Mouse (Mus musculus) stomach, embryonic 15.5 days (tissue): ENCODE data around the gene Nlrx1. TPM values are rescaled to one million over a fixed set of nuclear protein-coding genes. Genes with fewer than 3 reads are reported as not detected.
"Not testable (repeated sequence)": the region's sequence is repeated elsewhere in the genome, so short reads cannot be mapped to it uniquely, and the experiment has no call there.

Source experiments
- ATAC-seq: fragments of 200-750 bp; cut with Nextera tagmentation; 2 replicates; pipeline ENCODE4 v1.8.0; 2017; ENCODE audit warnings: low read depth, moderate number of reproducible peaks, moderate TSS enrichment; ENCODE audit not compliant: insufficient read depth, low FRiP score
- H3K27ac ChIP-seq: fragments of 300-500 bp; sonication (generic); 2 replicates; pipeline ENCODE4 v1.5.1; 2015; ENCODE audit warnings: mild to moderate bottlenecking, inconsistent platforms
- H3K27me3 ChIP-seq: fragments of 300-500 bp; sonication (generic); replicated peaks from 2 replicates; pipeline ENCODE4 v1.6.1; 2015; ENCODE audit warnings: inconsistent platforms
- H3K36me3 ChIP-seq: fragments of 300-500 bp; sonication (generic); 2 replicates; pipeline ENCODE4 v1.6.1; 2015; ENCODE audit warnings: inconsistent platforms
- H3K4me1 ChIP-seq: fragments of 300-500 bp; sonication (generic); 2 replicates; pipeline ENCODE4 v1.6.1; 2015; ENCODE audit warnings: inconsistent platforms
- H3K4me2 ChIP-seq: fragments of 300-500 bp; sonication (generic); 2 replicates; pipeline ENCODE4 v1.6.1; 2015; ENCODE audit warnings: mild to moderate bottlenecking, inconsistent platforms
- H3K4me3 ChIP-seq: fragments of 300-500 bp; sonication (generic); replicated peaks from 2 replicates; pipeline ENCODE4 v1.5.1; 2015; ENCODE audit warnings: inconsistent platforms
- H3K9ac ChIP-seq: fragments of 300-500 bp; sonication (generic); 2 replicates; pipeline ENCODE4 v1.6.1; 2015; ENCODE audit warnings: inconsistent platforms
- H3K9me3 ChIP-seq: fragments of 300-500 bp; sonication (generic); 2 replicates; pipeline ENCODE4 v1.6.1; 2016; ENCODE audit warnings: inconsistent platforms
- WGBS: fragments of 180-500 bp; shearing (Covaris S2); methylation state at CpG from one replicate; pipeline ENCODE4 v1.1.7; 2015; 5-methylcytosine and 5-hydroxymethylcytosine counted together
- polyA plus RNA-seq: library from polyadenylated mRNA; unstranded; fragments of >200 nt; fragmentation: Nextera tagmentation; extraction: Ambion mirVana; gene quantifications from 2 replicates; pipeline ENCODE4 v1.2.1, GENCODE M21; 2015

Gene Nlrx1
- polyA plus RNA-seq, 1 experiment from 2014 or later, result 8.9 TPM

DNA sequence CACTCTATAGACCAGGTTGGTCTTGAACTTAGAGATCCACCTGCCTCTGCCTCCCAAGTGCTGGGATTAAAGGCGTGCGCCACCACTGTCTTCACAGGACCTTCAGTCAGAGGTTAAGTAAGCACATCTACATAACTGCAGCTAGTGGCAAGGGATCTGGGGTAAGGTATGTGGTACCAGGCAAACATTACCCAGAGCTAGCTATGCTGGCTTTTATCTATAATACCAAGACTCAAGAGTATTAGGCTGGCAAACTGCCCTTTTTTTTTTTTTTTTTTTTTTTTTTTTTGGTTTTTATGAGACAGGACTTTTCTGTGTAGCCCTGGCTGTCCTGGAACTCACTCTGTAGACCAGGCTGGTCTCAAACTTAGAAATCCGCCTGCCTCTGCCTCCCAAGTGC, 31.6 kb upstream of the Nlrx1 start:
- H3K36me3 ChIP-seq, result peaks cover 53% of the 10 kb centered on the region
- not testable (repeated sequence) for H3K9me3 ChIP-seq, H3K4me3 ChIP-seq, H3K27me3 ChIP-seq, ATAC-seq, H3K9ac ChIP-seq, H3K4me1 ChIP-seq, H3K27ac ChIP-seq, H3K4me2 ChIP-seq
- 93% methylated on average over 3 of the region's 3 CpGs for WGBS

DNA sequence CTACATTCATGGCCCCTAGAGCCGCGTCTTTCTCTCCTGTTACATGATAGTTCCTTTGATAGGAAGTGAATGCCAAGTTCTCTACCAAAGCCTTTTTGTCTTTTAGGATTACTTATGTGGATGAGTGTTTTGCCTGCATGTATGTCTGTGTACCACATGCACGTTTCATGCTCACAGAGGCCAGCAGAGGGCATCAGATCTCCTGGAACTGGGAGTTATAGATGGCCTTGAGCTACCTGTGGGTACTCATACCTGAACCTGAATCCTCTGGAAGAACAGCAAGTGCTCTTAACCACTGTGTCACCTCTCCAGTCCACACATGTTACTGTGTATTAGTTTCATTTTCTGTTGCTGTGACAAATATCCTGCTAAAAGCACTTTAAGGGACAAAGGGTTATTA, 24.1 kb upstream of the Nlrx1 start:
- Histone ChIP-seq H3K36me3 (peaks cover 46% of the 10 kb centered on the region), H3K9ac (no peak overlapping the region), H3K9me3 (no peaks in the 10 kb centered on the region), H3K27ac (no peak overlapping the region), H3K27me3 (0 out of 2 replicates have a peak, but pooled peaks cover 6% of the 10 kb centered on the region), H3K4me2 (no peak overlapping the region), H3K4me1 (peaks cover 16% of the 10 kb centered on the region), H3K4me3 (no peak overlapping the region)
- ATAC-seq, result no peak
- WGBS, result 70% methylated on average over 3 of the region's 3 CpGs

DNA sequence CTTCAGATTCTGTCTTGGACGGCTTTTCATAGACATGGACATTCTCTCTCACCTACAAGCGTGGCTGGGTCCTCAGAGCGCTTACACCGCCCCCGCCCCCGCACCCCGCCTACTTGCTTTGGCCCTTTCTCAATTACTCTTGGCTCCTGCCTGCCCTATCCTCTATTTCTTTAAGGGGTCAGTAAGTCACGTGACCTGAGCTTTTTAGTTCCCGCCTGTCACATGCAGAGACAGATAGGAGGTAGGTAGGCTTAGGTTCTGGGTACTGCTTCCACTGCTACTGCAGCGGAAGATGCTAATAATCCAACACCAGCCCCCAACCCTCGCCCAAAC, 20.5 kb upstream of the Nlrx1 start:
- 0 out of 2 replicates have a peak overlapping the region, but pooled peaks have one; percentile 66 for H3K4me3 ChIP-seq
- peaks cover 26% of the 10 kb centered on the region for H3K4me1 ChIP-seq
- no peak overlapping the region for H3K27ac ChIP-seq
- H3K36me3 ChIP-seq, result peaks cover 21% of the 10 kb centered on the region
- no peak overlapping the region for H3K9ac ChIP-seq
- H3K27me3 ChIP-seq, result 0 out of 2 replicates have a peak, but pooled peaks cover 10% of the 10 kb centered on the region
- 0 out of 2 replicates have a peak, but pooled peaks have one; percentile 11 for ATAC-seq
- peak overlapping the region; percentile 98 for H3K4me2 ChIP-seq
- no peaks in the 10 kb centered on the region for H3K9me3 ChIP-seq
- WGBS, result 16% methylated on average over 11 of the region's 11 CpGs

DNA sequence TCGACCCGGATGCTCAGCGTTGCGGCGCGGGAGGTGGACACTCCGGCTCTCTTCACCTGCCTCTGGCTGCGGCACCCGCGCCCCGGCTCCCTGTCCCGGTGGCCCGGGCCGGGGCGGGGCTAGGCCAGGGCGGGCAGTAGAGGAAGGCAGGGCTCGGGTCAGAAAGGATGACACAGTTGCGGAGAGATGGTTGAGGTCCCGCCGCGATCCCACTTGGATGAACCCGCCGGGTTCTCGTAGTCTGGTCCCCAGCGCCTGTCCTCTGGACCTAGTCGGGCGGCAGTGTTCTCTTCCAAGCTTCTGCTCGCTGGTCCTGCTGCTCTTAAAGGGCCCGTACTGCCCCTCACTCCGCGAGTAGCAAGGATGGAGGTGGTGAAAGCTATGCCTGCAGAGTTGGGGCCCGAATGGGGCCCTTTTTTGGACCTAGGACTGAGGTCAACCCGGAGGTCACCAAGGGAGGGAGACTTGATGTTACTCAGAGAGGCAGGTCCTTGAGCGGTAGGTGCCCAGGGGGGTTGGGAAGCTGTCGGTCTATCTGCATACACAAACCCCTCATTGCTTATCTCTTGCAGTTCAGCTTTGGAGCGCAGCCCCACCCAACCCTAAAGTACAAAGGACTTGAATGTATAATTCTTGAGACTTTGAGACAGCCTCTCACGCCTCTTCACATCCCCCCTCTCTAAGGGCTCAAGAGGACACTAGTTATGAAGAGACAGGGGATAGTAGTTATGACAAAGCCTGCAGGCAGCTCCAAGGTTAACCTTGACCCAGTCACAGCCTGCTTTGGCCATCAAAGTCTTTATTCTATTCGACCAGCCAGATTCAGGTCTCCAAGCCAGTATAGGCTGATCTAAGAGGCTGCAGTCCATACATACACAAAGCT, 19.9 kb upstream of the Nlrx1 start, which contains the start of gene Abcg4:
TSS of gene Abcg4 (minus strand) at position 540 of the 883 bp plus-strand sequence.
- Histone ChIP-seq H3K27ac (no peak within 1 kb of the TSS), H3K4me2 (peak within 1 kb of the TSS; percentile 98), H3K4me1 (peaks cover 26% of the 10 kb centered on the region), H3K9me3 (no peaks in the 10 kb centered on the region), H3K36me3 (peaks cover 15% of the 10 kb centered on the region; the same call in 1 of the 2 replicates), H3K27me3 (0 out of 2 replicates have a peak, but pooled peaks cover 10% of the 10 kb centered on the region), H3K9ac (peak within 1 kb of the TSS; percentile 42), H3K4me3 (peak within 1 kb of the TSS; percentile 66)
- WGBS, result under 1% methylated on average over 38 of the region's 38 CpGs
- ATAC-seq, result peak; percentile 78

DNA sequence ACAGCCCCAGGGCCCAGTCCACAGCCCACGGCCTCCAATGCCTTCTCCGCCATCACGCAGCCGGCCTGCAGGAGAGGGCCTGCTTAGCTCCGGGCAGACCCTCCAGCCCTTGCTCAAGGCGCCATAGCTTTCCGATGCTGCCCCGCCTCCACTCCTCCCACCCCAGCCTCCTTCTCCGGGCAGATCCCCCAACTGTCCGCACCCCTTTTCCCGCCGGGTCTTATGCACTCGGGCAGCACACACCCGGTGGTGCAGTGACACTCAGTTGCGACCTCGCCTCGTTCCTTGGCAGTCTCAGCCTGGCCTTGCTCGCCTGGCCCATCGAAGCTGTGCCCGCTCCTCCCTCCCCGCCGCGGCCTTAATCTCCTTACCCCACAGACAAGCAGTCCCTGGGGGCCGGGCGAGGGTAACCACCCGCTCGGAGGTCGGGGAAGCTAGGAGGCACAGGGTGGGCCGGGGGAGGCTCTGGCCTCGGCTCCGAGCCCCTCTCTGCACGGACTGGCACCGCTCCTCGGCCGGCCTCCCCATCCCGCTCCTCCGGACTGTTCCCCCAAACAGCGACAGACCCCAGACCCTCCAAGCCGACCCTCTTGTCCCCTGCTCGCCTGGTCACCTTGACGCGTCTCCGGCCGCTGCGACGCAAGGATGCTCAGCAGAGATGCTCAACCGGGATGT, 19.1 kb upstream of the Nlrx1 start:
- H3K27me3 ChIP-seq, result 0 out of 2 replicates have a peak, but pooled peaks cover 10% of the 10 kb centered on the region
- H3K36me3 ChIP-seq, result 0 out of 2 replicates have a peak, but pooled peaks cover 7% of the 10 kb centered on the region
- ATAC-seq, result peak; percentile 23
- H3K27ac ChIP-seq, result no peak overlapping the region
- H3K9ac ChIP-seq, result peak overlapping the region; percentile 42
- peak overlapping the region; percentile 98 for H3K4me2 ChIP-seq
- peaks cover 26% of the 10 kb centered on the region for H3K4me1 ChIP-seq
- peak overlapping the region; percentile 66 for H3K4me3 ChIP-seq
- under 1% methylated on average over 46 of the region's 47 CpGs for WGBS
- H3K9me3 ChIP-seq, result no peaks in the 10 kb centered on the region

DNA sequence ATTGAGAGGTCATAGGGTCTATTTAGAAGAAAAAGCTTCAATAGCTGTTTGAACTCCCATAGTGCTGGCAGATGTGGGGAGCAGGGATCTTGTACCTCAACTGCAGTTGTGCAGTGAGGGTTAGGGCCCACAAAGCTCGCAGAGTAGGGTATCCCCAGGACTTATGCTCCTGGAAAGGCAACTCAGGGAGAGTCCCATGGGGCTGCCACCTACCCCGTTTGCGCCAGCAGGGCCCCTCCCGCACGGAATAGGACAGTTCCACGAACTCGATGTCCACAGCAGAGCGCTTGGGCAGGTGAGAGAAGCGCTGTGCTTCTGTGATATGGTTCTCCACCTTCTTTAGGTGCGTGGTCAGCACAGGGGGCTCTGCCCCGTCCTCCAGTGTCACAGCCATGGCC, 18.6 kb upstream of the Nlrx1 start:
- Histone ChIP-seq H3K9me3 (no peaks in the 10 kb centered on the region), H3K27me3 (0 out of 2 replicates have a peak, but pooled peaks cover 10% of the 10 kb centered on the region), H3K4me1 (peaks cover 26% of the 10 kb centered on the region), H3K36me3 (0 out of 2 replicates have a peak, but pooled peaks cover 5% of the 10 kb centered on the region), H3K27ac (no peak overlapping the region), H3K4me3 (peak overlapping the region; percentile 66), H3K4me2 (peak overlapping the region; percentile 98), H3K9ac (peak overlapping the region; percentile 42; the same call in 1 of the 2 replicates)
- 0 out of 2 replicates have a peak, but pooled peaks have one; percentile 1 for ATAC-seq
- 16% methylated on average over 11 of the region's 11 CpGs for WGBS

DNA sequence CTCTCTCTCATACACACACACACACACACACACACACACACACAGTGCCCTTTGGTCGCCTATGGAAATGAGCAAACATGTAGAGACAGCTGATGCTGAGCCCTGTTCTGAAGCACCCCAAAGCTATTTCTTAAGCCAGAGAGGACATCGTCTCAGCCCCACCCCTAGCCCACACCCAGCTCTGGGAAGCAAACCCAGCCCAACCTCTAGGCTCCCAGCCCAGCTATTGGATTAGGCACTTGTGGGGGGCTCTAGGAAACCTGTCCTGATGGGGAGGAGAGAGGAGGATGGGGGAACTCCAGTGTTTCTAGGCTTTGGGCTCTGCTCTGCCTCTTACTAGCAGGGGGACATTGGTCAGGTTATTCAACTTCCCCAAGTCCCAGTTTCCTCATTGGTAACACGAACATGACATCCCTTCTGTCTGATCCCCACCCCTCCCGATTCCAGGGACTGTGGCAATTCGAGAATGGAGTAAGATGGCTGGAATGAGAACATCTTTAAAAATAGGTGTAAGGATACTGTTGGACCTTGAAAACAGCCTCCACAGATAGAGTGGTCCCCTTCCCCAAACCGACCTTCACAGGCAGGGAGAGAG, 18.0 kb upstream of the Nlrx1 start:
- Histone ChIP-seq H3K36me3 (0 out of 2 replicates have a peak, but pooled peaks cover 5% of the 10 kb centered on the region), H3K27me3 (0 out of 2 replicates have a peak, but pooled peaks cover 10% of the 10 kb centered on the region), H3K27ac (no peak overlapping the region), H3K4me2 (peak overlapping the region; percentile 10; the same call in 1 of the 2 replicates), H3K9me3 (no peaks in the 10 kb centered on the region), H3K9ac (no peak overlapping the region), H3K4me3 (peak overlapping the region; percentile 66; the same call in 1 of the 2 replicates), H3K4me1 (peaks cover 26% of the 10 kb centered on the region)
- 19% methylated on average over 6 of the region's 6 CpGs for WGBS
- no peak for ATAC-seq

DNA sequence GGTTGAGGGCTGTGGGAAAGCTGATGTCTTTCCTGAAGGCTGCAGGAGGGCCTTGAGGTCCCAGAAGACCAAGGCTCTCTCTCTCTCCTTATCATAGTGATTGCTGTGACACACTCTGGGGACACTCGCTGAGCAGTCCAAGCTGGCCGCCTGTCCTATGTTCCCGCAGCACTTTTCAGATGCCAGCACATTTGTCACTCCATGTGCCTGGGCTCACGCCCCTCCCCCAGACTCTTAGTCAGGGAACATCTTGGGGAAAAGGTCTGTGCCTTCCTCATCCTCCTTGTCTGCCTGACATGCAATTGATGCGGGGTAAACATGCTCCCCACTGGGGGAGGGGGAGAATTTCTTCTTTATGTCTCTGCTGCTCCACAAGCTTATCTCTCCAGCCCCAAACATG, 14.8 kb upstream of the Nlrx1 start:
- 0 out of 2 replicates have a peak, but pooled peaks cover 10% of the 10 kb centered on the region for H3K27me3 ChIP-seq
- H3K36me3 ChIP-seq, result no peaks in the 10 kb centered on the region
- no peak overlapping the region for H3K4me2 ChIP-seq
- peaks cover 17% of the 10 kb centered on the region for H3K4me1 ChIP-seq
- no peak for ATAC-seq
- 59% methylated on average over 5 of the region's 5 CpGs for WGBS
- H3K9me3 ChIP-seq, result no peaks in the 10 kb centered on the region
- H3K27ac ChIP-seq, result no peak overlapping the region
- no peak overlapping the region for H3K9ac ChIP-seq
- no peak overlapping the region for H3K4me3 ChIP-seq

DNA sequence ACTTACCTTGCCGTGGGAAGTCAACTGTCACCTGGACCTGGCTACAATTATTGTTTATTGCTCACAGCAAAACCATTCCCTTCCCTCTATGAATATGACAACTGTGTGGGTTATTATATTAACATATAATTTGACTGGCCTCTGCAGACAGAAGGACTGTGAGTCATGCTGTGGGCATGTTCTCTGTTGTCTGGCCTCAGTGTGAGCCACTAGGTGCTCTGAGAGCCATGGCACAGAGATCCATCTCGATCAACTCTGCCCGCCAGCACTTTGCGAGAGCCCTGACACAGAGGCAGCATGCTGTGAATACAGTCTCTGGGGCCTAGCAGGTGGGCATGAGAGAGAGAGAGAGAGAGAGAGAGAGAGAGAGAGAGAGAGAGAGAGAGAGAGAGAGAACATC, 1.6 kb upstream of the Nlrx1 start:
- 85% methylated on average over 4 of the region's 4 CpGs for WGBS

DNA sequence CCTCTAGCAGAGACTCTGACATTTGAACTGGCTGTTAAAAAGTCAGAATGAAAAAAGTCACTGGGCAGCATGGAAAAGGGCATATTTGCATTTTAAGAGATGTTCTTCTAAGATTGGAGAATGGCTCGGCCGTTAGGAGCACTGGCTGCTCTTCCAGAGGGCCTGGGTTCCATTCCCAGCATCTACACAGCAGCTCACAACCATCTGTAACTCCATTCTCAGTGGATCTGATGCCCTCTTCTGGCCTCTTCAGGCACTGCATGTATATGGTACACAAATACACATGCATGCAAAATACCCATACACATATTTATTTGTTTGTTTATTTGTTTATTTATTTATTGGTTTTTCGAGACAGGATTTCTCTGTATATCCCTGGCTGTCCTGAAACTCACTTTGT, 678 bp upstream of the Nlrx1 start:
- 83% methylated on average over 3 of the region's 3 CpGs for WGBS

More for the DNA sequence above, 1.6 kb upstream of the Nlrx1 start:
- Histone ChIP-seq H3K4me2 (no peak overlapping the region), H3K27ac (no peak overlapping the region), H3K4me3 (no peak overlapping the region), H3K9me3 (no peaks in the 10 kb centered on the region), H3K4me1 (peaks cover 17% of the 10 kb centered on the region; the same call in 1 of the 2 replicates), H3K36me3 (no peaks in the 10 kb centered on the region), H3K9ac (no peak overlapping the region), H3K27me3 (no peaks in the 10 kb centered on the region)
- no peak for ATAC-seq

DNA sequence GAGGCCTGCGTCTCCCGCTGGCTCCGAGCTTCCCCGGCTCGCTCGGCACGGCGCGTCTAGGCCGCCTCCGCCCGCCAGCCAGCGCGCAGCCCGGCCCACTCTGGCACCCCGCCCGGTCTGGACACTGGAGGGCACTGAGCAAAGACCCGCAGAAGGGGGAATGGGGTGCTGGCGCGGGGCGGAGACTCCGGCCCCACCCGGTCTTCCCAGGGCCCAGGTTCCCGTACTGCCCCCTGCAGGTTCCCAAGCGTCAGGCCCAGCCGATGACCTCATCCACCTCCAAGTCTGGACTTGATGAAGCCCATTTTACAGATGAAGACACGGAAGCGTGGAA, 405 bp downstream of the Nlrx1 start:
- Histone ChIP-seq H3K4me3 (peak overlapping the region; percentile 50), H3K36me3 (no peaks in the 10 kb centered on the region), H3K9me3 (no peaks in the 10 kb centered on the region), H3K27me3 (no peaks in the 10 kb centered on the region), H3K4me2 (peak overlapping the region; percentile 90), H3K9ac (peak overlapping the region; percentile 89), H3K27ac (peak overlapping the region; percentile 90), H3K4me1 (peaks cover 17% of the 10 kb centered on the region; the same call in 1 of the 2 replicates)
- peak; percentile 92 for ATAC-seq
- WGBS, result 4% methylated on average over 28 of the region's 28 CpGs

More for the DNA sequence above, 678 bp upstream of the Nlrx1 start:
- no peaks in the 10 kb centered on the region for H3K9me3 ChIP-seq
- no peak overlapping the region for H3K9ac ChIP-seq
- peaks cover 17% of the 10 kb centered on the region; the same call in 1 of the 2 replicates for H3K4me1 ChIP-seq
- H3K27me3 ChIP-seq, result no peaks in the 10 kb centered on the region
- H3K4me3 ChIP-seq, result no peak overlapping the region
- no peak overlapping the region; the same call in 1 of the 2 replicates for H3K27ac ChIP-seq
- H3K36me3 ChIP-seq, result no peaks in the 10 kb centered on the region
- no peak for ATAC-seq
- H3K4me2 ChIP-seq, result no peak overlapping the region
